Comparison of ENCODE assay signal across 20 mouse cellular contexts in the genomic region with DNA sequence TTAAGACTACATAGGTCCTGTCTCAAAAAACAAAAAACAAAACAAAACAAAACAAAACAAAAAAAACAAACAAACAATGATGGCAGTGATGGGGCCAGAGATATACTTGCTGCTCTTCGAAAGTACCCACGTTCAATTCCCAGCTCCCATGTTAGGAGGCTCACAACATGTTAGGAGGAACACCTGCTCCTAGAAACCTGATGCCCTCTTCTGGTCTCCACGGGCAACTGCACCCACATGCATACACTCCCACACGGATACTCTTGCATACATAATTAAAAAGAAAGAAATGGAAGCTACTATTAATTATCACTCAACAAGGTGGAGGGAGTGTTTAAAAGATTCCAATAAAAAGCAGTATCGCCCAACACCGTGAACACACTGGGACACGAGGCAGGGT. TPM values are rescaled to one million over a fixed set of nuclear protein-coding genes. Genes with fewer than 3 reads are reported as not detected.
DNase-seq lines count a peak whose midpoint lies in the region; ATAC-seq and TF ChIP-seq lines count a peak whose summit lies in the region.
"Had no signal": no experiment of that assay in that cellular context is flagged by ENCODE, and none has a peak within 500 bp of the region (broad histone marks: within the 10 kb centered on the region; RNA-seq: fewer than 3 reads in every experiment).

No protein-coding gene starts in this region.

- peaks cover 4% of the 10 kb centered on the region; the same call in 1 of the 2 replicates for H3K9me3 ChIP-seq in liver, postnatal 0 days (ENCODE audit: low read length)
- 0 out of 2 replicates have a peak, but pooled peaks cover 6% of the 10 kb centered on the region for H3K9me3 ChIP-seq in liver, embryonic 12.5 days (replicated peaks)
- H3K9me3 ChIP-seq in ES-E14 (ENCODE audit: control insufficient read depth, insufficient read depth, low read depth, low read length): no peaks in the 10 kb centered on the region
- H3K9me3 ChIP-seq: hindbrain, embryonic 12.5 days; midbrain, embryonic 15.5 days had no signal

- H3K27me3 ChIP-seq in heart, adult 2 months (ENCODE audit: control insufficient read depth, insufficient read depth, low read length): no peaks in the 10 kb centered on the region
- H3K27me3 ChIP-seq in liver, postnatal 0 days (ENCODE audit: insufficient read depth, low read length): no peaks in the 10 kb centered on the region
- no peaks in the 10 kb centered on the region for H3K27me3 ChIP-seq in liver, embryonic 12.5 days (replicated peaks)
- H3K27me3 ChIP-seq: hindbrain, embryonic 12.5 days; midbrain, embryonic 15.5 days had no signal

- 97% methylated on average over 7 of the region's 7 CpGs for WGBS in heart, adult 2 months
- WGBS in liver, postnatal 0 days (ENCODE audit: insufficient replicate concordance): 92% methylated on average over 7 of the region's 7 CpGs
- WGBS in liver, embryonic 12.5 days (ENCODE audit: insufficient replicate concordance): 86% methylated on average over 7 of the region's 7 CpGs

- no peak for TF ChIP-seq POLR2A in heart, adult 2 months (IDR thresholded peaks at IDR 0.05; ENCODE audit: insufficient read depth, low read depth, low read length)
- no peak for TF ChIP-seq POLR2A in embryonic fibroblast, embryonic 13.5 days (IDR thresholded peaks at IDR 0.05; ENCODE audit: low read depth, low read length)

- no peaks in the 10 kb centered on the region for H3K36me3 ChIP-seq in heart, adult 2 months (ENCODE audit: control insufficient read depth, insufficient read depth, low read length)
- peaks cover 19% of the 10 kb centered on the region; the same call in 1 of the 2 replicates for H3K36me3 ChIP-seq in liver, postnatal 0 days (replicated peaks; ENCODE audit: insufficient read depth, low read length)
- peaks cover 77% of the 10 kb centered on the region for H3K36me3 ChIP-seq in liver, embryonic 12.5 days
- peaks cover 29% of the 10 kb centered on the region for H3K36me3 ChIP-seq in ES-E14 (ENCODE audit: control insufficient read depth, insufficient read depth, low read length, poor library complexity, severe bottlenecking)

- no peak for ATAC-seq in liver, postnatal 0 days
- ATAC-seq in liver, embryonic 12.5 days: no peak
- ATAC-seq: CD4-positive, CD25-positive, alpha-beta regulatory T cell, adult 4 months; midbrain, embryonic 15.5 days had no signal

- peaks cover 2% of the 10 kb centered on the region; the same call in 1 of the 2 replicates for H3K4me1 ChIP-seq in heart, adult 2 months (ENCODE audit: control insufficient read depth, insufficient read depth, low read length)
- H3K4me1 ChIP-seq in liver, postnatal 0 days (ENCODE audit: insufficient read depth): no peaks in the 10 kb centered on the region; the same call in 1 of the 2 replicates
- H3K4me1 ChIP-seq in liver, embryonic 12.5 days: peaks cover 10% of the 10 kb centered on the region; the same call in 1 of the 2 replicates
- peaks cover 0 to 3% of the 10 kb centered on the region in 2 experiments; a peak in 1 of 4 replicates for H3K4me1 ChIP-seq in ES-E14 (ENCODE audit: control insufficient read depth in 2 of 2, insufficient read depth in 2 of 2, low read length in 2 of 2, poor library complexity in 1 of 2)
- peaks cover 2% of the 10 kb centered on the region; the same call in 1 of the 2 replicates for H3K4me1 ChIP-seq in embryonic fibroblast, embryonic 13.5 days (ENCODE audit: control insufficient read depth, insufficient read depth, low read length)

- in situ Hi-C loops in ES-E14 (cut with MboI; ENCODE audit: low sequenced_read_pairs in 2 of 2, unreplicated experiment in 2 of 2): no loop called here

- no peak overlapping the region for H3K4me3 ChIP-seq in heart, adult 2 months
- no peak overlapping the region for H3K4me3 ChIP-seq in liver, postnatal 0 days (ENCODE audit: low read depth, low read length)
- no peak overlapping the region for H3K4me3 ChIP-seq in liver, embryonic 12.5 days
- H3K4me3 ChIP-seq in ES-E14 (ENCODE audit: insufficient read depth in 1 of 2, low read depth in 1 of 2, low read length in 2 of 2, poor library complexity in 1 of 2, severe bottlenecking in 1 of 2): no peak overlapping the region
- H3K4me3 ChIP-seq in embryonic fibroblast, embryonic 13.5 days (ENCODE audit: insufficient read depth, low read length): no peak overlapping the region
- H3K4me3 ChIP-seq: embryonic facial prominence, embryonic 10.5 days; hindbrain, embryonic 12.5 days; midbrain, embryonic 15.5 days had no signal

- no peak overlapping the region for H3K27ac ChIP-seq in heart, adult 2 months
- no peak overlapping the region for H3K27ac ChIP-seq in liver, postnatal 0 days (ENCODE audit: low read depth)
- no peak overlapping the region for H3K27ac ChIP-seq in liver, embryonic 12.5 days
- no peak overlapping the region for H3K27ac ChIP-seq in ES-E14 (ENCODE audit: insufficient read depth, low read depth, low read length, poor library complexity, severe bottlenecking)
- H3K27ac ChIP-seq in embryonic fibroblast, embryonic 13.5 days (ENCODE audit: insufficient read depth, low read length): 0 out of 2 replicates have a peak overlapping the region, but pooled peaks have one; percentile 34
- H3K27ac ChIP-seq: embryonic facial prominence, embryonic 10.5 days; hindbrain, embryonic 12.5 days; kidney, postnatal 0 days; macrophage; midbrain, embryonic 15.5 days had no signal

- intact Hi-C loops in heart, adult 2 months (cut with DNase I): no loop called here

- no peak overlapping the region for H3K4me2 ChIP-seq in liver, postnatal 0 days (ENCODE audit: low read depth, low read length)
- no peak overlapping the region for H3K4me2 ChIP-seq in liver, embryonic 12.5 days
- H3K4me2 ChIP-seq: hindbrain, embryonic 12.5 days; midbrain, embryonic 15.5 days had no signal

- H3K9ac ChIP-seq in heart, adult 2 months (ENCODE audit: low read depth, low read length): no peak overlapping the region
- no peak overlapping the region for H3K9ac ChIP-seq in liver, postnatal 0 days (replicated peaks)
- H3K9ac ChIP-seq in liver, embryonic 12.5 days: no peak overlapping the region
- H3K9ac ChIP-seq in ES-E14 (ENCODE audit: insufficient read depth, low read depth, low read length, poor library complexity, severe bottlenecking): no peak overlapping the region
- H3K9ac ChIP-seq: hindbrain, embryonic 12.5 days; midbrain, embryonic 15.5 days had no signal

- no peaks in the 10 kb centered on the region for H3K79me2 ChIP-seq in heart, adult 2 months (replicated peaks; ENCODE audit: control insufficient read depth, insufficient read depth, low read length)

- TF ChIP-seq EP300 in heart, adult 2 months (IDR thresholded peaks at IDR 0.05; ENCODE audit: insufficient read depth, low read depth, low read length): no peak
- TF ChIP-seq EP300 in liver, postnatal 0 days (IDR thresholded peaks at IDR 0.05; ENCODE audit: low read depth): no peak

- DNase-seq in heart, adult 2 months: no peak
- DNase-seq in heart, adult 18-20 months: no peak
- no peak for DNase-seq in liver, postnatal 0 days
- no peak for DNase-seq in ES-E14 (ENCODE audit: low read depth, low spot score)
- no peak for DNase-seq in layer of hippocampus, postnatal 36 days
- no peak for DNase-seq in urinary bladder, postnatal 36 days (ENCODE audit: low spot score in 2 of 2)
- DNase-seq: cerebellum, adult 11-12 months; cerebellum, postnatal 10 days; gastrocnemius, postnatal 25 days; kidney, adult 18-20 months; lung, adult 2 months; thymus, postnatal 14 days had no signal

- 0 out of 2 replicates have a peak, but pooled peaks have one; percentile 9 for TF ChIP-seq CTCF in heart, adult 2 months (IDR thresholded peaks at IDR 0.05)
- peak; percentile 39 for TF ChIP-seq CTCF in liver, postnatal 0 days (IDR thresholded peaks at IDR 0.05; ENCODE audit: low read depth)
- TF ChIP-seq CTCF in embryonic fibroblast, embryonic 13.5 days (IDR thresholded peaks at IDR 0.05; ENCODE audit: borderline replicate concordance, insufficient read depth, low read length): no peak

TF ChIP-seq in ES-E14, 5 proteins besides CTCF, POLR2A, EP300 and RAD21:
- no peak for TF ChIP-seq MAFK (IDR thresholded peaks at IDR 0.05; ENCODE audit: insufficient read depth, low read depth, low read length)
- peak; percentile 21; the same call in 1 of the 2 replicates for TF ChIP-seq ZC3H11A (IDR thresholded peaks at IDR 0.05; ENCODE audit: borderline replicate concordance, low read depth, low read length)

RNA-seq across cellular contexts. Expression of gene Slc38a1, which starts 20.3 kb away (rescaled TPM):
- total RNA-seq in heart, adult 2 months (2021): 10 to 100 TPM; 11.8 to 12.8 TPM
- polyA plus RNA-seq in heart, adult 2 months (2012; rRNA removed): 12.7 and 14.2 TPM in 2 replicates
- total RNA-seq in heart, adult 18-20 months (2021): 10 to 100 TPM in 1 of 2 experiments, 1 to 10 TPM in 1; 5.9 to 13.3 TPM
- 8.4 and 11.3 TPM in 2 replicates for polyA plus RNA-seq in liver, postnatal 0 days (2015; fragmentation: Nextera tagmentation; extraction: Ambion mirVana)
- polyA plus RNA-seq in liver, embryonic 12.5 days (2016; fragmentation: Nextera tagmentation; extraction: Ambion mirVana): 41.1 and 43.1 TPM in 2 replicates
- 95.6 and 99.8 TPM in 2 replicates for total RNA-seq in ES-E14 (2012; rRNA removed)
- polyA plus RNA-seq in embryonic fibroblast, embryonic 13.5 days (2011; ENCODE audit: insufficient read length, low read depth, missing spikeins): 63.2 and 74.6 TPM in 2 replicates
- total RNA-seq in layer of hippocampus, postnatal 36 days (2021): 10 to 100 TPM; 78.3 to 79.3 TPM
